Comparison of ENCODE assay signal across 10 mouse cellular contexts in genomic region chr3:88624324-88624723, GRCm38 (mm10). TPM values are rescaled to one million over a fixed set of nuclear protein-coding genes. Genes with fewer than 3 reads are reported as not detected.
DNase-seq lines count a peak whose midpoint lies in the region; ATAC-seq and TF ChIP-seq lines count a peak whose summit lies in the region.
"Had no signal": no experiment of that assay in that cellular context is flagged by ENCODE, and none has a peak within 500 bp of the region (broad histone marks: within the 10 kb centered on the region; RNA-seq: fewer than 3 reads in every experiment).

No protein-coding gene starts in this region.

- no peaks in the 10 kb centered on the region for H3K27me3 ChIP-seq in heart, embryonic 11.5 days (ENCODE audit: control insufficient read depth, insufficient read depth, low read length)
- H3K27me3 ChIP-seq in forebrain, embryonic 16.5 days (replicated peaks; ENCODE audit: control insufficient read depth, insufficient read depth, low read length) = no peaks in the 10 kb centered on the region
- 0 out of 2 replicates have a peak, but pooled peaks cover 5% of the 10 kb centered on the region for H3K27me3 ChIP-seq in liver, embryonic 13.5 days
- H3K27me3 ChIP-seq: CH12.LX had no signal

- no peak for ATAC-seq in heart, embryonic 11.5 days (replicated peaks; ENCODE audit: insufficient number of reproducible peaks, low FRiP score, low TSS enrichment)
- peak; percentile 21; the same call in 1 of the 2 replicates for ATAC-seq in forebrain, embryonic 16.5 days
- ATAC-seq in liver, embryonic 13.5 days (ENCODE audit: low read depth) = no peak
- ATAC-seq in megakaryocyte-erythroid progenitor cell, adult 5-6 weeks (replicated peaks; ENCODE audit: low FRiP score, low TSS enrichment, poor library complexity, severe bottlenecking) = no peak

- TF ChIP-seq CTCF in brain, embryonic 14.5 days (IDR thresholded peaks at IDR 0.05; ENCODE audit: borderline replicate concordance, extremely low read depth, insufficient read depth, insufficient read length) = no peak

- TF ChIP-seq POLR2A in brain, embryonic 14.5 days (IDR thresholded peaks at IDR 0.05; ENCODE audit: borderline replicate concordance, extremely low read depth, insufficient read depth, insufficient read length, poor library complexity, severe bottlenecking) = no peak

- peak overlapping the region; percentile 95 for H3K4me2 ChIP-seq in heart, embryonic 11.5 days
- H3K4me2 ChIP-seq in forebrain, embryonic 16.5 days (ENCODE audit: low read length) = peak overlapping the region; percentile 90
- H3K4me2 ChIP-seq in liver, embryonic 13.5 days = peak overlapping the region; percentile 99

- 33% methylated on average over 4 of the region's 4 CpGs for WGBS in heart, embryonic 11.5 days (ENCODE audit: insufficient replicate concordance)
- WGBS in forebrain, embryonic 16.5 days = 2% methylated on average over 4 of the region's 4 CpGs
- WGBS in liver, embryonic 13.5 days (ENCODE audit: insufficient replicate concordance) = 25% methylated on average over 4 of the region's 4 CpGs

- H3K27ac ChIP-seq in heart, embryonic 11.5 days (ENCODE audit: low read depth, low read length) = peak overlapping the region; percentile 98
- peak overlapping the region; percentile 99 for H3K27ac ChIP-seq in forebrain, embryonic 16.5 days (ENCODE audit: low read length)
- no peak overlapping the region for H3K27ac ChIP-seq in liver, embryonic 13.5 days

- no peak for DNase-seq in heart, postnatal 25 days (ENCODE audit: low spot score)
- peak; percentile 85 for DNase-seq in brain, embryonic 14.5 days (ENCODE audit: low read depth)
- no peak for DNase-seq in liver, embryonic 13.5 days
- DNase-seq in c-Kit-positive CD71-positive TER-119-positive erythroid progenitor cells, embryonic 14.5 days (ENCODE audit: low spot score) = no peak
- DNase-seq in urinary bladder, postnatal 36 days (ENCODE audit: low spot score in 2 of 2) = no peak

- H3K9me3 ChIP-seq in heart, embryonic 11.5 days (replicated peaks; ENCODE audit: control insufficient read depth, low read length) = no peaks in the 10 kb centered on the region
- no peaks in the 10 kb centered on the region for H3K9me3 ChIP-seq in forebrain, embryonic 16.5 days (ENCODE audit: control insufficient read depth, low read length)
- H3K9me3 ChIP-seq in liver, embryonic 13.5 days (replicated peaks) = no peaks in the 10 kb centered on the region

- 0 out of 2 replicates have a peak, but pooled peaks cover 4% of the 10 kb centered on the region for H3K36me3 ChIP-seq in heart, embryonic 11.5 days (ENCODE audit: control insufficient read depth, insufficient read depth, low read length)
- H3K36me3 ChIP-seq in forebrain, embryonic 16.5 days (ENCODE audit: control insufficient read depth, insufficient read depth) = no peaks in the 10 kb centered on the region
- peaks cover 3% of the 10 kb centered on the region for H3K36me3 ChIP-seq in liver, embryonic 13.5 days

- intact Hi-C loops in heart, postnatal 25 days (cut with DNase I) = no loop called here

- H3K9ac ChIP-seq in heart, embryonic 11.5 days (ENCODE audit: low read depth, low read length) = peak overlapping the region; percentile 98
- H3K9ac ChIP-seq in forebrain, embryonic 16.5 days (replicated peaks; ENCODE audit: low read depth, low read length) = peak overlapping the region; percentile 99
- H3K9ac ChIP-seq in liver, embryonic 13.5 days = peak overlapping the region; percentile 9; the same call in 1 of the 2 replicates

- peaks cover 55% of the 10 kb centered on the region for H3K4me1 ChIP-seq in heart, embryonic 11.5 days (ENCODE audit: control insufficient read depth, insufficient read depth, low read length)
- H3K4me1 ChIP-seq in forebrain, embryonic 16.5 days (replicated peaks; ENCODE audit: control insufficient read depth, insufficient read depth, low read length) = peaks cover 43% of the 10 kb centered on the region
- peaks cover 100% of the 10 kb centered on the region for H3K4me1 ChIP-seq in liver, embryonic 13.5 days (replicated peaks)

- H3K4me3 ChIP-seq in heart, embryonic 11.5 days (ENCODE audit: low read depth, low read length) = peak overlapping the region; percentile 76
- H3K4me3 ChIP-seq in forebrain, embryonic 16.5 days (replicated peaks; ENCODE audit: low read length) = peak overlapping the region; percentile 92
- H3K4me3 ChIP-seq in liver, embryonic 13.5 days (replicated peaks) = peak overlapping the region; percentile 78

RNA-seq across cellular contexts. Expression of gene Arhgef2, which starts 18.6 kb away (rescaled TPM):
- polyA plus RNA-seq in heart, embryonic 11.5 days (2014; fragmentation: Nextera tagmentation; extraction: Ambion mirVana) = 91.4 and 102 TPM in 2 replicates
- total RNA-seq in heart, postnatal 25 days (2021) = 10 to 100 TPM; 42.6 to 51.8 TPM
- 106 and 137 TPM in 2 replicates for polyA plus RNA-seq in brain, embryonic 14.5 days (2012; rRNA removed)
- polyA plus RNA-seq in forebrain, embryonic 16.5 days (2015; fragmentation: Nextera tagmentation; extraction: Ambion mirVana) = 166 and 210 TPM in 2 replicates
- polyA plus RNA-seq in liver, embryonic 13.5 days (2015; fragmentation: Nextera tagmentation; extraction: Ambion mirVana) = 16.4 and 17.9 TPM in 2 replicates
- total RNA-seq in megakaryocyte-erythroid progenitor cell, adult 5-6 weeks (2014; fragmentation: Nextera tagmentation) = 94.6 and 96.0 TPM in 2 replicates
- total RNA-seq in megakaryocyte-erythroid progenitor cell, adult 5-6 weeks (2017) = 41.9 and 75.8 TPM in 2 replicates

RNA-seq across cellular contexts. Expression of gene Rxfp4, which starts 28.6 kb away (rescaled TPM):
- polyA plus RNA-seq in heart, embryonic 11.5 days (2014; fragmentation: Nextera tagmentation; extraction: Ambion mirVana) = not detected in 2 replicates
- total RNA-seq in heart, postnatal 25 days (2021) = not detected
- polyA plus RNA-seq in brain, embryonic 14.5 days (2012; rRNA removed) = not detected in 2 replicates
- polyA plus RNA-seq in forebrain, embryonic 16.5 days (2015; fragmentation: Nextera tagmentation; extraction: Ambion mirVana) = not detected in 2 replicates
- not detected in 2 replicates for polyA plus RNA-seq in liver, embryonic 13.5 days (2015; fragmentation: Nextera tagmentation; extraction: Ambion mirVana)
- not detected in 2 replicates for total RNA-seq in megakaryocyte-erythroid progenitor cell, adult 5-6 weeks (2014; fragmentation: Nextera tagmentation)
- not detected in 2 replicates for total RNA-seq in megakaryocyte-erythroid progenitor cell, adult 5-6 weeks (2017)
- total RNA-seq: CH12.LX; hematopoietic stem cell, adult 5-6 weeks had no signal

RNA-seq across cellular contexts. Expression of gene Ssr2, which starts 48.6 kb away (rescaled TPM):
- 206 and 229 TPM in 2 replicates for polyA plus RNA-seq in heart, embryonic 11.5 days (2014; fragmentation: Nextera tagmentation; extraction: Ambion mirVana)
- 10 to 100 TPM; 80.7 to 93.3 TPM for total RNA-seq in heart, postnatal 25 days (2021)
- polyA plus RNA-seq in brain, embryonic 14.5 days (2012; rRNA removed) = 170 and 185 TPM in 2 replicates
- 132 and 140 TPM in 2 replicates for polyA plus RNA-seq in forebrain, embryonic 16.5 days (2015; fragmentation: Nextera tagmentation; extraction: Ambion mirVana)
- polyA plus RNA-seq in liver, embryonic 13.5 days (2015; fragmentation: Nextera tagmentation; extraction: Ambion mirVana) = 187 and 206 TPM in 2 replicates
- 200 and 308 TPM in 2 replicates for total RNA-seq in megakaryocyte-erythroid progenitor cell, adult 5-6 weeks (2014; fragmentation: Nextera tagmentation)
- 111 and 165 TPM in 2 replicates for total RNA-seq in megakaryocyte-erythroid progenitor cell, adult 5-6 weeks (2017)

Comparison
In these comparisons a context has a peak if more than half of its experiments do, and no peak if none do; other contexts are left out.
1. H3K9ac ChIP-seq: peak in every context shown above with its lines; median percentile 99 in forebrain, embryonic 16.5 days; 98 in heart, embryonic 11.5 days; 9 in liver, embryonic 13.5 days.